Mouse (Mus musculus): Measurements from ENCODE around the gene Zmat5.

The Zmat5 gene

DNA sequence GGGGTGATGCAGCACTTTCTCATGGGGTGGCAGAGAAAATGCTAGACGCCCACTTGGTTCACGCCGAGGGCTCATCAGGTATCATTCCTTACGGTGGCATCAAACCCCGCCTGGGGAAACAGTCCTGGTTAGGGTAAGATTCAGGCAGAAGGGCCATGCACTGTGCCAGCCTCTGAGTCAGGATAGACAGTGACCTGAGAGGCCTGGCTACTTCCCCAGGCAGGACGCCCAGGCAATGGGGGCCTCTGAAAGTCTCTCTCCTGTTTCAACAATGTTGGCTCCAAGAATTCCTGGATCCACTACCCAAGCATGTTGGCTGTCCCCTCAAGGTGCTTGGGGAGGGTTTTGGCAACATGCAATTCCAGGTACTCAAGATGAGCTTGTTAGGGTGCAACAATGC, 65.4 kb downstream of the Zmat5 start:
- no peak for DNase-seq (ENCODE audit: low read depth, low spot score)

DNA sequence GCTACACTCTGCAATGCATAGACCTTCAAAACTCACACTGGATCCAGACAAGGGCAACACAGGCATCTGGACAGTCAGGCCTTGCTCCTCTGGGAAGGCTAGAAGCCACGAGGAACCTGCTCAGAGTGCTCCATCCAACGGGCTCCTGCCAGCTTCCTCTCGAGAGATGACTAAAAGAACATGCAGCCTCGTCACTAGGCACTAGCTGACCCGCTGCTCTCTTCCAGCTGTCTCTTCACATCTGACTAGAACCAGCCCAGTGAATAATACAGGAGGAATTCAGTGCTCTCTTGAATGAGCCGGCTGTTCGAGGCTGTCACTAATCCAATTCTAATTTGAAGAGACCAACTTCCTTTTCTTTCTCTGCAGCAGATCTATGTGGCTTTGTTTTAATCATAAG, 67.3 kb downstream of the Zmat5 start:
- DNase-seq (ENCODE audit: low read depth, low spot score) = no peak

DNA sequence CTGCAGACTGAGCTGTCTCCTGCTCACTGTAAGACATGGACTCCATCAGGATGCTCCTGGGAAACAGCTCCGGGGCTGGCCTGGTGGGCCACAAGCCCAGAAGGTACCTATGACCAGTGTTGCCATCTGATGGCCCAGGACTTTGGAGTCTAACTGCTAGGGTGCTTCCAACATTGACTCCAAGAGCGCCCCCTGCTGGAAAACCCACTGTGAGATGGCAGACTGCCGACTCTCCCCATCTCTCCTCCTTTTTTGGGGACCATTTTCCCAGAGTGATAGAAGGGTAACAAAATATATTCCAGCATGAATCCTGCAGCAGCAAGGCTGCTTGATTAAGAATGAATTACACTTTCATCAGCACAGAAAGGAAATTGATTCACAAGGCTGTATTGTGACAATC, 68.4 kb downstream of the Zmat5 start:
- DNase-seq (ENCODE audit: low read depth, low spot score) = no peak

DNA sequence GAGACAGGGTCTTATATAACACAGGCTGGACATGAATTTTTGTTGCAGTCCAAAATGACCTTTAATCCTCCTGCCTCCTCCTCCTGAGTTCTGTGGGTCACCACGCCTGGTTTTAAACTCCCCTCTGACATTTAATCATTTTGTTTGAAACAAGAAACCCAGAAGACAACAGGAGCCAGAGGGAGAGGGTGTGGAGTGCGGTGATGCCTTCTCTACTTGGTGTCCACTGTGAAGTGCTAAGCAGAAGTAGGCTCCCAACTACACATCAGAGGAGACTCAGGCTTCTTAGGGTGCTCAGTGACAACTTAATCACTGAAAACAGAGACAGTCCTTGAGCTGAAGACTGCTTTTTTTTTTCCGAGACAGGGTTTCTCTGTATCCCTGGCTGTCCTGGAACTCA, 76.4 kb downstream of the Zmat5 start:
- DNase-seq (ENCODE audit: low read depth, low spot score) = no peak

GRCm38 (mm10) chr11:4783116-4783515, 78.6 kb downstream of the Zmat5 start:
- DNase-seq (ENCODE audit: low read depth, low spot score) = no peak

GRCm38 (mm10) chr11:4784629-4785142, 80.2 kb downstream of the Zmat5 start:
- no peak for DNase-seq (ENCODE audit: low read depth, low spot score)
